Comparison of ENCODE assay signal across 10 mouse cellular contexts in genomic region chr3:89569058-89569457, GRCm38 (mm10). TPM values are rescaled to one million over a fixed set of nuclear protein-coding genes. Genes with fewer than 3 reads are reported as not detected.
"Had no signal": no experiment of that assay in that cellular context is flagged by ENCODE, and none has a peak within 500 bp of the region (broad histone marks: within the 10 kb centered on the region; RNA-seq: fewer than 3 reads in every experiment).

No protein-coding gene starts in this region.

- H3K4me3 ChIP-seq: left cerebral cortex, adult 2 months; limb, embryonic 10.5 days; midbrain, embryonic 12.5 days; neural tube, embryonic 13.5 days had no signal

- H3K4me2 ChIP-seq: midbrain, embryonic 12.5 days; neural tube, embryonic 13.5 days had no signal

- H3K9me3 ChIP-seq: limb, embryonic 10.5 days; midbrain, embryonic 12.5 days; neural tube, embryonic 13.5 days had no signal

- H3K27me3 ChIP-seq: midbrain, embryonic 12.5 days; neural tube, embryonic 13.5 days had no signal

- H3K9ac ChIP-seq: midbrain, embryonic 12.5 days; neural tube, embryonic 13.5 days had no signal

- H3K36me3 ChIP-seq: limb, embryonic 10.5 days; midbrain, embryonic 12.5 days; neural tube, embryonic 13.5 days had no signal

- DNase-seq: kidney, adult 18-20 months; kidney, postnatal 10 days; kidney, postnatal 4 days; right cerebral cortex, postnatal 25 days; thymus, postnatal 4 days had no signal

- H3K27ac ChIP-seq: left cerebral cortex, adult 2 months; limb, embryonic 10.5 days; midbrain, embryonic 12.5 days; neural tube, embryonic 13.5 days had no signal

RNA-seq across cellular contexts. Expression of gene Kcnn3, which starts 49.1 kb away (rescaled TPM):
- total RNA-seq: megakaryocyte-erythroid progenitor cell, adult 5-6 weeks had no signal
